Mouse (Mus musculus) stomach, embryonic 14.5 days (tissue): ENCODE results near the gene Eno1. TPM values are rescaled to one million over a fixed set of nuclear protein-coding genes. Genes with fewer than 3 reads are reported as not detected.

Experiments used
- ATAC-seq: fragments of 200-750 bp; cut with Nextera tagmentation; 2 replicates; pipeline ENCODE4 v1.8.0; 2017; ENCODE audit warnings: low read depth, moderate TSS enrichment; ENCODE audit not compliant: insufficient number of reproducible peaks, insufficient read depth, low FRiP score
- H3K27ac ChIP-seq: fragments of 300-500 bp; sonication (generic); 2 replicates; pipeline ENCODE4 v1.5.1; 2014; ENCODE audit warnings: mild to moderate bottlenecking, low read length, moderate library complexity, mixed read lengths
- H3K27me3 ChIP-seq: fragments of 300-500 bp; sonication (generic); 2 replicates; pipeline ENCODE4 v1.6.1; 2014; ENCODE audit warnings: low read length, control low read depth, mixed read lengths; ENCODE audit not compliant: control insufficient read depth, insufficient read depth
- H3K36me3 ChIP-seq: fragments of 300-500 bp; sonication (generic); 2 replicates; pipeline ENCODE4 v1.6.1; 2014; ENCODE audit warnings: mild to moderate bottlenecking, control low read depth, low read length, moderate library complexity, mixed read lengths; ENCODE audit not compliant: control insufficient read depth, insufficient read depth
- H3K4me1 ChIP-seq: fragments of 300-500 bp; sonication (generic); 2 replicates; pipeline ENCODE4 v1.6.1; 2014; ENCODE audit warnings: low read length, control low read depth, mixed read lengths; ENCODE audit not compliant: control insufficient read depth, insufficient read depth
- H3K4me2 ChIP-seq: fragments of 300-500 bp; sonication (generic); replicated peaks from 2 replicates; pipeline ENCODE4 v1.6.1; 2014; ENCODE audit warnings: low read depth, low read length, control low read depth
- H3K4me3 ChIP-seq: fragments of 300-500 bp; sonication (generic); 2 replicates; pipeline ENCODE4 v1.5.1; 2014; ENCODE audit warnings: low read depth, low read length, control low read depth
- H3K9ac ChIP-seq: fragments of 300-500 bp; sonication (generic); replicated peaks from 2 replicates; pipeline ENCODE4 v1.6.1; 2014; ENCODE audit warnings: low read depth, mild to moderate bottlenecking, control low read depth, low read length, moderate library complexity, mixed read lengths
- H3K9me3 ChIP-seq: fragments of 300-500 bp; sonication (generic); 2 replicates; pipeline ENCODE4 v1.6.1; 2016; ENCODE audit warnings: low read depth, low read length, control low read depth; ENCODE audit not compliant: control insufficient read depth
- WGBS: fragments of 180-500 bp; shearing (Covaris S2); extraction: QIAGEN DNeasy Blood & Tissue Kit; methylation state at CpG from one replicate; pipeline ENCODE4 v1.1.7; 2014; 5-methylcytosine and 5-hydroxymethylcytosine counted together
- polyA plus RNA-seq: library from polyadenylated mRNA; unstranded; fragments of >200 nt; fragmentation: Nextera tagmentation; extraction: Ambion mirVana; gene quantifications from 2 replicates; pipeline ENCODE4 v1.2.1, GENCODE M21; 2014

Eno1 gene
- polyA plus RNA-seq, 1 experiment from 2014 or later, result 1,497 TPM

DNA sequence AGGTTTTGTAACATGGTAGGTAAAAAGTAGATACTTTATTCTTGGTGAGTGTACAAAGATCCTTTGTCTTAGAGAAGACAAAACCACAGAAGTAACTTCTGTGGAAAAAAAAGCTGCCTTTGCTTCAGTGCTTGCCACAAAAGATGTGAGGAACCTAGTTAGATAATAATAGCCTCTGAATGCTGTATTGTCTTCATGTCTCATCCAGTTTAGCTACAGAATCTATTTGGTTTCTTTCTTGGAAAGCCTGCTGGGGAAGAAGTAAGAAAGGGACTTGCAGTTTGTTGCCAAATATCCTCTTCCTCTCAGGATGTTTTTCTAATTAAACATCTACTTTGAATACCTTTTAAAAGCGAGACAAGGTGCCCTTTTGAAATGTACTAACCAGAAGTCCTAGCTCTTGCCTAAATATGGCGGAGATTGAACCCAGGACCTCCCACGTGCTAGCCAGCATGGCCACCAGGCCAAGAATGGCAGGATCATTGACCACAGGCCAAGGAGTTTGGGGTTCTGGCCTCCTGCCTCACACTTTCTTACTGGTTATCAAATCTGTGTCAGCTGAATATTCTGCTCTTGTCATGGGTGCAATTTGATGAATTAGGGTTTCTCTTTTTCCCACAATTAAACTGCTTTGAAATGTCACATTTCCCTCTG lies 2.0 kb downstream of the Eno1 start:
- Histone ChIP-seq H3K4me3 (peak overlapping the region; percentile 95), H3K9me3 (no peaks in the 10 kb centered on the region), H3K4me1 (peaks cover 23% of the 10 kb centered on the region; the same call in 1 of the 2 replicates), H3K4me2 (peak overlapping the region; percentile 94), H3K9ac (peak overlapping the region; percentile 85), H3K27ac (peak overlapping the region; percentile 98), H3K27me3 (no peaks in the 10 kb centered on the region), H3K36me3 (peaks cover 34% of the 10 kb centered on the region)
- WGBS, result 12% methylated on average over 3 of the region's 3 CpGs
- ATAC-seq, result no peak

DNA sequence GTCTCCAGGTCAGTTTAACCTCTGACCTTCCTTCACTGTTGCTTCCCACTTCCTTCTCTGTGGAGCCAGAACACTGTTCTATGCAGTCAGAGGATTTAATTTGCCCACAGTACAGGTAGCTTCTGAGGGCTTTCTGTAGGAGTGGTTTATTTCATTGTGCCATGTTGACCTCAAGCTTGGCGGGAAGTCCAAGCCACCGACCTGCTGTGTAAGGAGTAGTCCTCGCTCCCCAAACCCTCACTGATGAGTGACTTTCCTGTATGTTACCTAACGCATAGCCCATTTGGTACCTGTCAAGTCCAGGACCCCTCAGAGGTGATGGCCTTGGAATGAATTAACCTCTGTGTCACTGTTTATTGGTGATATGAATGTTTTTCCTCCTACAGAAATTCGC lies 2.6 kb downstream of the Eno1 start:
- Histone ChIP-seq H3K27ac (no peak overlapping the region), H3K4me1 (peaks cover 23% of the 10 kb centered on the region; the same call in 1 of the 2 replicates), H3K9ac (0 out of 2 replicates have a peak overlapping the region, but pooled peaks have one; percentile 85), H3K4me3 (peak overlapping the region; percentile 95), H3K4me2 (peak overlapping the region; percentile 94), H3K36me3 (peaks cover 40% of the 10 kb centered on the region), H3K27me3 (no peaks in the 10 kb centered on the region), H3K9me3 (no peaks in the 10 kb centered on the region)
- WGBS, result 32% methylated on average over 5 of the region's 5 CpGs
- ATAC-seq, result no peak

DNA sequence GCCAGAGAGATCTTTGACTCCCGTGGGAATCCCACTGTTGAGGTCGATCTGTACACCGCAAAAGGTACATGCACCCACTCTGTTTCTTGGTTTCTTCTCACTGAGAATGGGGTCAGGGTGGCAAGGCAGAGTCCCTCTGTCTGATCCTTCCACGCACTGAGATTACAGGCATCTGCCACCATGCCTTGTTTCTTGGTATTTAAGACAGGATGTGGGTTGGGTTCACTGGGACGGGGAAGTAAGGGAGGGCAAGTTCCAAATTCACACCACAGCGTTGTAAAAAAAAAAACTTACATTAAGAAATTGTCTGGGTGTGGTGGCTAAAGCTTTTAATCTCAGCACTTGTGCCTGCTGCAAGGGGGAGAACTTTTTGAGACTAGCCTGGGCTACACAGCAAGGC lies 3.0 kb downstream of the Eno1 start:
- Histone ChIP-seq H3K27me3 (no peaks in the 10 kb centered on the region), H3K27ac (peak overlapping the region; percentile 7; the same call in 1 of the 2 replicates), H3K4me1 (peaks cover 23% of the 10 kb centered on the region; the same call in 1 of the 2 replicates), H3K4me3 (peak overlapping the region; percentile 95; the same call in 1 of the 2 replicates), H3K9me3 (no peaks in the 10 kb centered on the region), H3K4me2 (peak overlapping the region; percentile 94), H3K9ac (no peak overlapping the region), H3K36me3 (peaks cover 43% of the 10 kb centered on the region)
- ATAC-seq, result no peak
- WGBS, result 37% methylated on average over 6 of the region's 6 CpGs

DNA sequence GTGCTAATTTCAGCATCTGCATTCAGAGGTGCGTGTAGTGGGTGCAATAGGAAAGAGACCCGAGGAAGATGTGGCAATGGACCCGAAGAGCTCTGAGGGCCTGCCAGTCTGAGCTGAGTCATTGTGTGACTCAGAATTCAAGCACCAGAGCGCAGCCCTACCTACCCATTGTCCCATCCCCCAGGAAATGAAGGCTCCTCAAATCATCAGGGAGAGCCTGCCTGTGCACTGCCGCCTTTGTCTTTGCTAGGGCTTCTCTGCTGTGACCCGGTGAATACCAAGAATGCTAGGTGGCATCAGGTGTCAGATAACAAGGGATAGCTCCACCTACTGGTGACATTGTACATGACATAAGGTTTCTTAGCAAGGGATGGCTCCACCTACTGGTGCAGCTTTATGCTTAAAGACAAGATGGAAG lies 3.4 kb downstream of the Eno1 start:
- Histone ChIP-seq H3K4me3 (0 out of 2 replicates have a peak overlapping the region, but pooled peaks have one; percentile 95), H3K9me3 (no peaks in the 10 kb centered on the region), H3K4me2 (peak overlapping the region; percentile 94), H3K27ac (peak overlapping the region; percentile 7; the same call in 1 of the 2 replicates), H3K9ac (no peak overlapping the region), H3K4me1 (peaks cover 23% of the 10 kb centered on the region; the same call in 1 of the 2 replicates), H3K36me3 (peaks cover 47% of the 10 kb centered on the region), H3K27me3 (no peaks in the 10 kb centered on the region)
- WGBS, result 11% methylated on average over 6 of the region's 6 CpGs
- ATAC-seq, result peak; percentile 7; the same call in 1 of the 2 replicates

DNA sequence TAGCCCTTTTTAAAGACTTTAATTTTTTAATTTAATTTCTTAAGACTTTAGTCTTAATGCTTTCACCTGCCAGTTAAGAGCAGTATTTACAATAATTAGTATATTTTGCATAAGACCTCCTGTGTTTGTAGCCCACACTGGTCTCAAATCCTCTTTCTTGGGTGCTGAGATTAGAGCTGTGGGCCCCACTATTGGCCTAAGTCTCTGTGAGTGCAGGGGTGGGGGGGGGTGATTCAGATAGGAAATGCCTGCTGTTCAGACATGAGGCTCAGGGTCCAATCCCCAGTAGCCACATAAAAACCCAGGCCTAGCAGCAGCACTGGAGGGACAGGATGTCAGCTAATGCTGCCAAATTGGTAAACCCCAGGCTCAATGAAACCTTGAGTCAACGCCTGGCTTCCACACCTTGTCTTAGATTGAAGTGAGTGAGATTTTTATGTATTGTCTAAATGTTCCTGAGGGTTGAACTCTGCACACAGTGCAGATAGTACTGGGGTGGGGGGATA lies 3.9 kb downstream of the Eno1 start:
- no peak overlapping the region for H3K4me3 ChIP-seq
- 68% methylated on average over 1 of the region's 1 CpGs for WGBS
- no peak overlapping the region; the same call in 1 of the 2 replicates for H3K4me2 ChIP-seq
- H3K9ac ChIP-seq, result no peak overlapping the region
- no peak overlapping the region; the same call in 1 of the 2 replicates for H3K27ac ChIP-seq
- peaks cover 23% of the 10 kb centered on the region; the same call in 1 of the 2 replicates for H3K4me1 ChIP-seq
- ATAC-seq, result no peak
- H3K9me3 ChIP-seq, result no peaks in the 10 kb centered on the region
- no peaks in the 10 kb centered on the region for H3K27me3 ChIP-seq
- peaks cover 51% of the 10 kb centered on the region for H3K36me3 ChIP-seq

DNA sequence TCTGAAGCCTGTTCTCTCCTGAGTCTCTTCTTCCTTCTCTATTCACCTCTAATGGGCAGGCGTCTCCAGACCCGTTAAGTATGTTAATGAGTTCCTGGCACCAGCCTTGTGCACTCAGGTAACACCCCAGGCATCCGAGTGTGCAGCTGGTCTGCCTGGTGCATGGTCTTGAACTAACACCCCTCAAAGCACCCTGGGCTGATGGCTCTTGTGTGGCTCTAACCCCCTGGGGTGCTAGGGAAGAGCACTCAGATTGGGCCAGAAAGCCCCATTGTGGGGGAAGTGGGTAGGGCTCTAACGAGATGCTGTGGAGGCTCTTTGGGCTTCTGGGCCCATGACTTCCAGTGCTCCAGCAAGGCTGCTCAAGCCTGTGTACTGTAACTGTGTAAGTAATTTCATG lies 5.2 kb downstream of the Eno1 start:
- Histone ChIP-seq H3K27ac (no peak overlapping the region), H3K36me3 (peaks cover 62% of the 10 kb centered on the region), H3K4me2 (no peak overlapping the region), H3K9me3 (no peaks in the 10 kb centered on the region), H3K4me3 (no peak overlapping the region), H3K4me1 (peaks cover 23% of the 10 kb centered on the region; the same call in 1 of the 2 replicates), H3K27me3 (no peaks in the 10 kb centered on the region), H3K9ac (no peak overlapping the region)
- ATAC-seq, result no peak
- WGBS, result 77% methylated on average over 4 of the region's 4 CpGs

DNA sequence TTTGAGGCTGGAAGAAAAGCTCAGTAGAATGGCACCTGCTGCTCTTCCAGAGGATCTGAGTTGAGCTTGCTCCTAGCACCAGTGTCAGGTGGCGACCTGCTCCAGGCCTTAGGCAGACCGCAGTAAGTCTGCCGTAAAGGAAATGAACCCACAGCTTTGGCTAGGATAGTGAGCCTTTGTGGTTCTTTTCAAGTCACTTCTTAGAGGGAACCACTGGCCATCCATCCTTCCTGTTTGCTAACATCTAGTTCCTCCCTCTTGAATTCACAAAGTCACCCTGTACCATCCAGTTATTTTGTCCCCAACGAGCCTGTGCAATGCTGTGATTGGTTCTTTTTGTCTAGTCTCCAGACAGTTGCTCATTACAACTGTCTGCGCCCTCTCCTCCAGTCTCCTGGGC lies 6.2 kb downstream of the Eno1 start:
- Histone ChIP-seq H3K4me1 (peaks cover 23% of the 10 kb centered on the region; the same call in 1 of the 2 replicates), H3K4me2 (no peak overlapping the region), H3K36me3 (peaks cover 70% of the 10 kb centered on the region), H3K9me3 (no peaks in the 10 kb centered on the region), H3K4me3 (no peak overlapping the region), H3K9ac (no peak overlapping the region), H3K27ac (no peak overlapping the region), H3K27me3 (no peaks in the 10 kb centered on the region)
- WGBS, result 83% methylated on average over 5 of the region's 5 CpGs
- no peak for ATAC-seq

DNA sequence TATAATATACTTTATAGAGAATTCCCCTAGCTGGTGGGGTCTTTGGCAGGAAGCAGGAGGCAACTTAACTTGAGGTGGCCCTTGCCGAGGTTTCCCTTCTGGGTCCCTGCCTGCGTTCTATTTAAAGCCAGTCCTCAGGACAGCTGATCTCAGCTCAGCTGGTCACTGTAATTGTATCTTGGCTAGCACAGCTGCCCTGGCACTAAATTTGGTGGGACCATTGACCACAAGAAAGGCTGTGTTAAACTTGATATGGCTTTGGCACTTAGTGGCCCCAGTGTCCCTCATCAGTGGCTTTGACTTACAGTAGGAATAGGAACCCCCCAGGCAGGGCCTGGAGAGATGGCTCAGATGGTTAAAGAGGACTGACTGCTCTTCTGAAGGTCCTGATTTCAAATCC lies 9.4 kb downstream of the Eno1 start:
- peaks cover 81% of the 10 kb centered on the region for H3K36me3 ChIP-seq
- no peak overlapping the region for H3K9ac ChIP-seq
- no peaks in the 10 kb centered on the region for H3K9me3 ChIP-seq
- H3K4me3 ChIP-seq, result no peak overlapping the region
- H3K27ac ChIP-seq, result no peak overlapping the region
- ATAC-seq, result no peak
- 71% methylated on average over 2 of the region's 2 CpGs for WGBS
- no peaks in the 10 kb centered on the region for H3K27me3 ChIP-seq
- H3K4me2 ChIP-seq, result no peak overlapping the region
- peaks cover 6% of the 10 kb centered on the region; the same call in 1 of the 2 replicates for H3K4me1 ChIP-seq
